Mouse (Mus musculus) megakaryocyte, embryonic 14.5 days (primary cell): Measurements from ENCODE around the gene Ninj1.

ENCODE experiments used
- FLI1 ChIP-seq: IDR thresholded peaks from 2 replicates; pipeline ENCODE4 v1.6.1; 2012; ENCODE audit warnings: low read length, inconsistent platforms, mixed read lengths
- GATA1 ChIP-seq: IDR thresholded peaks from 3 replicates; pipeline ENCODE4 v1.6.1; 2012; ENCODE audit warnings: mixed read lengths, low read length, inconsistent platforms, borderline replicate concordance

DNA sequence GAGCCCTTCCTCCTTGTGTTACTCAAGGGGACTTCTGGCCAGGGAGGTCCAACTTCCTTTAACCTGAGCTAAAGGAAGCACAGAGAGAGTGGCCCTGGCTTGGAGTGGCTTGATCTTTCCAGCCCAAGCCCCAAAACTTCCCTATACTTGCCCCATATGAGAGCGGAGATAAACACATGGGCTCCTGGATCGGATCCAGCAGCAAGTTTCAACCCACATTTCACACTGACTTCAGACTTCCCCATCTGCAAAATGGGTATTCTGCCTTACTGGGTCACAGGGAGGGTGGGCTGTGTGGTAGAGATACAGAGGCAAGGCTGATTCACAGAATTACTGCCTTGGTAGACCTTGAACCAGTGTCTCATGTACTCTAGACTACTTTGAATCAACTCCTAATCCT is 56.2 kb downstream of the Ninj1 start:
- no peak for TF ChIP-seq FLI1
- TF ChIP-seq GATA1 = no peak
